Mouse (Mus musculus) Patski (cell line): Measurements from ENCODE around the gene Aprt. TPM values are rescaled to one million over a fixed set of nuclear protein-coding genes. Genes with fewer than 3 reads are reported as not detected.

ENCODE experiments used
- ATAC-seq: fragments of 100-300 bp; one replicate; pipeline ENCODE4 v1.8.0; 2021
- CTCF ChIA-PET: fragments of 350-600 bp; sonication (Branson Sonifier 250); formaldehyde crosslinking; loops from one replicate; lab custom pipeline; 2022; ENCODE audit warnings: inconsistent platforms; lab: Charles Lee
- POLR2A ChIA-PET: fragments of 350-600 bp; sonication (Branson Sonifier 250); formaldehyde crosslinking; loops from one replicate; lab custom pipeline; 2022; ENCODE audit warnings: antibody characterized with exemption, inconsistent platforms; lab: Charles Lee
- DNase-seq: peaks from one replicate; pipeline ENCODE4 v3.0.0-alpha.2; 2011; ENCODE audit warnings: low read depth, low spot score
- H3K27me3 ChIP-seq: fragments of 371-371 bp; one replicate; pipeline ENCODE4 v1.5.1; 2021
- CTCF ChIP-seq: fragments of 100-300 bp; IDR thresholded peaks from one replicate; pipeline ENCODE4 v1.5.1; 2021
- in situ Hi-C: fragments of 300-500 bp; cut with MboI; formaldehyde crosslinking; loops from 3 replicates; pipeline ENCODE4 v1.11.1; 2018; ENCODE audit warnings: low pct_unique_long_range_greater_than_20kb, mixed read lengths
- polyA plus RNA-seq: library from polyadenylated mRNA; unstranded; gene quantifications from one replicate; pipeline ENCODE4 v1.2.3, GENCODE M21; 2021

Aprt gene
- polyA plus RNA-seq: 224 TPM

DNA sequence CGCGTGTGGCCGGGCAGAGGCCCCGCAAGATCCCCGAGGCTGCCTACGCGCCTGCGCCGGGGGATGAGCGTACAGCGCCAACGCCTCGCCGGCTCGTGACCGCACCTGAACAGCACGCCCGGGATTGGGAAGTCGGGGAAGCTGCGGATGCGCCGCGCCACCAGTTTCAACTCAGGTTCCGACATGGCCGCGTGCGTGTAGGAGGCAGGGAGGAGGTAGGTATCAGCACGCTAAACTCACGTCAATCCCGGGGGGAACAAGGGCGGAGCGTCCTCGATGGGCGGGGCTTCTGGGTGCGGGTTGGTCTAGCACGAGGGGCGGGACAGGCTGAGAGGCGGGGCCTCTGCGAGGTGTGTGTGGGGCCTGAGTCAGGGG is at the start of gene Aprt:
Gene Aprt, minus strand, starts transcription at position 262 of the 375 bp plus-strand sequence.
- ATAC-seq (peak; percentile 67), DNase-seq (no peak)
- POLR2A ChIA-PET: interaction anchor here (1.1 to 5.6 kb wide), 4 partner anchors 9 to 144 kb away, joined by 3 to 26 read pairs (median 8); partner anchors contain the start of genes Cdt1, Cyba, Galns and Trappc2l
- in situ Hi-C loops: no loop called here
- CTCF ChIA-PET: interaction anchor here (2.8 kb wide), 1 partner anchor 28 kb away, joined by 7 read pairs; no protein-coding TSS in a partner anchor
- no peak for TF ChIP-seq CTCF
- no peaks in the 10 kb centered on the region for H3K27me3 ChIP-seq

DNA sequence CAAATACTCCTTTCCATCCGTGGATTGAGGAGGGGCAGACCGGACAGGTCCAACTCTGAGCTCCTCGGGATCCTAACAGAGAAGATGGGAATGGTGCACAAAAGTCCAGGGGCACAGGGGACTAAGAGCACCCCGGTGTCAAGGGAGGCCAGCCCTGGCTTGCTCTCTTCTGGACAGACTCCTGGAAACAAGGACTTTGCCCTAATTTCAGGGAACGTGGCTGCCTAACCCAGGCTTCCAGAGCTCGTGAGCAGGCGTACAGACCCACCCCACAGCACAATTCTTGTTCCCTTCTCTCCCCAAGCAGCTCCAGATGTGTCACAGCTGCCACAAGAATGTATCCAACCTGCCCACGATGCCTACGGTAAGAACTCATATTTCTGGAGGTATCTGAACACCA is 49.1 kb upstream of the Aprt start:
- ChIA-PET CTCF (interaction anchor here (1.4 kb wide), 1 partner anchor 15 kb away, joined by 5 read pairs; no protein-coding TSS in a partner anchor), POLR2A (no interaction called here)
- DNase-seq: no peak
- in situ Hi-C loops: no loop called here
- TF ChIP-seq CTCF: no peak
- no peak for ATAC-seq
- H3K27me3 ChIP-seq: peaks cover 13% of the 10 kb centered on the region

- TF ChIP-seq CTCF: no peak
- ATAC-seq: no peak
- in situ Hi-C loops: no loop called here
- H3K27me3 ChIP-seq: peaks cover 4% of the 10 kb centered on the region
- ChIA-PET CTCF (no interaction called here), POLR2A (no interaction called here)
- DNase-seq: no peak
Observed at GRCm38 (mm10) chr8:122624653-122625052, 47.9 kb upstream of the Aprt start.

DNA sequence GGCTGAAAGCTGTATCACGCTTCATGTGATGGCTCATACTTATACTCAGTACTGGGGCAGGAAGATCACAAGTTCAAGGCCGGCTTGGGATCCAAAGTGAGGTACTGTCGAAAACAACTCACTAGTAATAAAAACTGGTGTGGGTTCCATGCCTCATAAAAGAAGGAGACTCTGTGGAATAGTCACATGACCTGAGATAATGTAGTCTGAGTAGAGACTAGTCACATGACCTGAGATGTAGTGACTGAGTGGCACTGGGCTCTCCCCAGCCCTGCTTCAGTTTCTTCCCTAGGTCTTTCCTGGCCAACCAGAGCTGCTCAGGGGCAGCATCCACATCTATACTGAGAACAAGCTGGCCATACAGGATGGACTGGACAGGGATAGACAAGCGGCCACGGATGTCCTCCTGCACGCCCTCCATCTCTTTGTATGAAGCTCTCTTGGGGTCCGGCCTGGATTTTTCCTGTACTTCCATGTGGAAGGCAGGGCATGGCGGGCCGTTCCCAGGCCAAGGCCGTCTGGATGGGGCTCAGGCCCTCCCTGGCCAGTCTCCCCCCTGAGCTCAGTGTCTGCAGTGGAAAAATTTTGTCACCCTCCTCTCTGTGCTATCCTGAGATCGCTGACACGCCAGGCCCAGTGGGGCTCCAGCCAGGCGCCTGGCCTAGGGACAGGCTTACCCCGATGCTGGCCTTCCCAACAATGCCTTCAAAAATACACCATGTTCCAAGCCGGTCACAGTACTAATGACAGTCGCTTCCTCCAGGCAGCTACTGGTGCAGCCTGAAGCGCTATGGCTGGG is 47.3 kb upstream of the Aprt start:
- ChIA-PET CTCF (no interaction called here), POLR2A (no interaction called here)
- ATAC-seq: no peak
- H3K27me3 ChIP-seq: no peaks in the 10 kb centered on the region
- no peak for DNase-seq
- TF ChIP-seq CTCF: no peak
- in situ Hi-C loops: no loop called here

GRCm38 (mm10) chr8:122622727-122623126 is 46.0 kb upstream of the Aprt start, which contains the start of gene Pabpn1l:
Gene Pabpn1l (minus strand): TSS chr8:122622739.
- ChIA-PET POLR2A (interaction anchor here (0.8 to 0.9 kb wide), 2 partner anchors 11 to 17 kb away, joined by 3 to 4 read pairs; partner anchors contain the start of genes Galns and Trappc2l), CTCF (interaction anchor here (0.9 kb wide), 1 partner anchor 208 kb away, joined by 3 read pairs; no protein-coding TSS in a partner anchor)
- ATAC-seq: no peak
- no peak for TF ChIP-seq CTCF
- in situ Hi-C loops: no loop called here
- no peak for DNase-seq
- H3K27me3 ChIP-seq: no peaks in the 10 kb centered on the region

- TF ChIP-seq CTCF: no peak
- no peaks in the 10 kb centered on the region for H3K27me3 ChIP-seq
- in situ Hi-C loops: no loop called here
- no peak for ATAC-seq
- ChIA-PET CTCF (interaction anchor here (1.1 kb wide), 1 partner anchor 12 kb away, joined by 3 read pairs; no protein-coding TSS in a partner anchor), POLR2A (no interaction called here)
- no peak for DNase-seq
Observed at GRCm38 (mm10) chr8:122620446-122620845, 43.7 kb upstream of the Aprt start.

DNA sequence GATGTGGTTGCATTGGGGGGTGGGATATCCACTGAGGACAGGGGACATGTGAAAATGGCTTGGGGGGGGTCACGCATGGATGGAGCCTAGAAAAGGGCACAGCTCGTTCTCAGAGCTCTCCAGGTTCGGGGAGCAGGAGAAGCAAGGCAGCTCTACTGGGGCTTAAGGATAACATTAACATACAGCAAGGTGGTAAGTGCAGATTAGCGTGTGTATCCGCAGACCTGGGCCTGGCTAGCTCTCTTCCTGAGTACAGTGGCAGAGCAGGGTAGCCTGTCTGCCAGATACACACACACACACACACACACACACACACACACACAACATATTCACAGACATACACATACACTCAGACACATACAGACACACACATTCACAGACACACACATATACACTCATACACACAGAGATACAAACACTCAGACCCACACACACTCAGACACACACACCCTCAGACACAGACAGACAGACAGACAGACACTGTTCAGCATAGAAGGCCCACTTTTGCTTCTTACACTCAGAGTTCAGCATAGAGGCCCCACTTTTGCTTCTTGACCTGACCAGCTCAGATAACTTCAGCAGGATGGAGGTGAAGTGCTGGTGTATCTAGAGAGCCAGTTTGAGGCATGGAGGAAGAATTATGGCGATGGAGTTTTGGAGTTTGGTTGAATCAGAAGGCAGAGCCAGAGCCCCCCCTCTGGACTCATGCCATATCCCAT is 42.1 kb upstream of the Aprt start:
- CTCF ChIA-PET: interaction anchor here (0.9 to 2.6 kb wide), 6 partner anchors 23 to 212 kb away, joined by 3 to 10 read pairs (median 4); no protein-coding TSS in a partner anchor
- in situ Hi-C loops: loop anchor here (5.0 kb wide), 2 partner anchors 58 to 213 kb away; no protein-coding TSS in a partner anchor
- POLR2A ChIA-PET: no interaction called here
- TF ChIP-seq CTCF: no peak
- DNase-seq (no peak), ATAC-seq (no peak)
- no peaks in the 10 kb centered on the region for H3K27me3 ChIP-seq

DNA sequence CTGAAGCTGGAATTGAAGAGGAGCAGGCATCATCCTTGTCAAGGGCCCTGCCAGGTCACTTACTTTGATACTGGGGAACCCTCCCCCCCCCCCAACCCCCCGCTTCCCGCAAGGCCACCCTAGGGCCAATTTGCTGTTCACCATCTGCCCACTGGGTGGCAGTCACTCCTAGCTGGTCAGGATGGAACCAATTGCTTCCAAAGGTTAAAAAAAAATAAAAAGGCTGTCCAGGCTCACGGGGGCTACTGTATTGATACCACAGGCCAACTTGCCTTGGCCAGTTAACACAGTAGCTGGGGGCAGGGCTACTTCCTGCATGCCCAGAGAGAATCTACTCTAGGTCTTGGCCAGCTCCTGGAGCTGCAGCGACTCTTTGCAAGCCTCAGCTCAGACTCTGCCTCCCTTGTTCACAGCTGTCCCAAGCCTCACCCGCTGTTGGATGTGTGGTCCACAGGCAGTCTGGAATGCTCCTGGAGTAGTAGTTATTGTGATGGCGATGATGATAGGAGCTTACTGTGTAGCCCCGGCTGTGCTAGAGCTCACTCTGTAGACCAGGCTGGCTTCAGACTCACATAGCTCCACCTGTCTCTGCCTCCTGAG is 41.3 kb upstream of the Aprt start:
- ChIA-PET POLR2A (no interaction called here), CTCF (interaction anchor here (0.9 to 2.6 kb wide), 5 partner anchors 24 to 212 kb away, joined by 3 to 10 read pairs (median 4); no protein-coding TSS in a partner anchor)
- DNase-seq (no peak), ATAC-seq (no peak)
- in situ Hi-C loops: loop anchor here (5.0 kb wide), 2 partner anchors 59 to 214 kb away; no protein-coding TSS in a partner anchor
- TF ChIP-seq CTCF: no peak
- no peaks in the 10 kb centered on the region for H3K27me3 ChIP-seq

DNA sequence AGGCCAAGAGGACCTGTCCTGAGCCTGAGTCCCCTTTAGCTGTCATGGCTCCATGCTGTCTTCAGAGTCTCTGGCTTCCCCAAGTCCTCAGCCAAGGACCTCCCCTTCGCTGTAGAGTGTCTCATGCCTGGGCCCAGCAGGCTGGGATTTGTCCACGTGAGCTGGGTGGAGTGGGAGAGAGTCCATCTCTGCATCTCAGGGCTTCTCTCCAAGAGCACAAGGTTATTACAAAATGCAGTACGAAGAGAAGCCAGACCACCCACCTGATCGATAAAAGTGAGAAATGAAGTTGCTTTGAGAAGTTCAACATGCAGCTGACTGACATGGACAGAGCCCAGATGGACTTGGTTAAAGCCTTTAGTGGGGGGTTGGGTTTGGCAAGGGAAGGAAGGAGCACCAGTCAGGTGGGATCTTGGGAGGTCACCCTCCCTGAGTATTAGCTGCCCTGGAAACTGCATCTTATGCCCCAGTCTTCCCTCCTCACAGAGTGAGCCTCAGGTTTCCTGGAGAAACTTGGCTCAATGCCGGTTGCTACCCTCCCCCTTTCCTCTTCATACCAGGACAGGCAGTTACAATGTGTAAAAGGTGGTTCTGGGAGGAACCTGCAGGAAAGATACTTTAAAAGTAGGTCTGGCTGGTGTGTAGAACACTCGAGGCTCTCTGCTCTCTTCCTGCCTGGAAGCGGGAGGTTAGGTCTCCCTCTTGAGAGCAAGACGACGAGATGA is 39.6 kb upstream of the Aprt start:
- no peak for TF ChIP-seq CTCF
- DNase-seq (no peak), ATAC-seq (no peak)
- H3K27me3 ChIP-seq: no peaks in the 10 kb centered on the region
- in situ Hi-C loops: loop anchor here (5.0 kb wide), 2 partner anchors 61 to 216 kb away; no protein-coding TSS in a partner anchor
- POLR2A ChIA-PET: no interaction called here
- CTCF ChIA-PET: interaction anchor here (2.6 kb wide), 1 partner anchor 214 kb away, joined by 10 read pairs; no protein-coding TSS in a partner anchor
